Mouse (Mus musculus) CD4-positive naive resting alpha-beta T cell, adult 57 days (primary cell): ENCODE measurements around the gene Olfr866. TPM values are rescaled to one million over a fixed set of nuclear protein-coding genes. Genes with fewer than 3 reads are reported as not detected.

ENCODE experiments used
- total RNA-seq: library from RNA; stranded (reverse); gene quantifications from one replicate; pipeline ENCODE4 v1.2.4, GENCODE M21; 2023

Gene Olfr866
- total RNA-seq: not detected

GRCm38 (mm10) chr9:20027935-20028334, at the start of gene Olfr866:
Gene Olfr866, minus strand, starts transcription at chr9:20028035.

GRCm38 (mm10) chr9:20057462-20057861, 29.6 kb upstream of the Olfr866 start, which contains the start of gene Olfr867:
Gene Olfr867, minus strand, starts transcription at chr9:20057562.

Other genes with a start within 250 kb of the Olfr866 start
- not detected for gene Olfr58, start 247.8 kb downstream of the Olfr866 start, total RNA-seq
- not detected for gene Olfr859, start 223.1 kb downstream of the Olfr866 start, total RNA-seq
- gene Olfr860, start 178.3 kb downstream of the Olfr866 start, total RNA-seq: not detected
- not detected for gene Olfr862, start 140.0 kb downstream of the Olfr866 start, total RNA-seq
- not detected for gene Olfr77, start 111.2 kb downstream of the Olfr866 start, total RNA-seq
- gene Olfr867, start 29.5 kb upstream of the Olfr866 start, total RNA-seq: not detected
- gene Olfr868, start 70.6 kb upstream of the Olfr866 start, total RNA-seq: not detected
- not detected for gene Olfr869, start 101.0 kb upstream of the Olfr866 start, total RNA-seq
- not detected for gene Olfr870, start 146.0 kb upstream of the Olfr866 start, total RNA-seq
- gene Olfr871, start 184.2 kb upstream of the Olfr866 start, total RNA-seq: not detected
- not detected for gene Olfr872, start 209.1 kb upstream of the Olfr866 start, total RNA-seq